Mouse (Mus musculus) skeletal muscle tissue, adult 2 months (tissue): ENCODE results near the gene Usp54.
"Not testable (repeated sequence)": the region's sequence is repeated elsewhere in the genome, so short reads cannot be mapped to it uniquely, and the experiment has no call there.

Experiments used
- DNase-seq: peaks from one replicate; pipeline ENCODE4 v3.0.0-alpha.2; 2012; ENCODE audit warnings: low read depth, low spot score

Gene Usp54

GRCm38 (mm10) chr14:20654690-20655421 is 14.0 kb upstream of the Usp54 start:
- DNase-seq: no peak

GRCm38 (mm10) chr14:20651722-20652256 is 10.9 kb upstream of the Usp54 start:
- DNase-seq: peak; percentile 94

- DNase-seq: peak; percentile 65
These were observed 10.1 kb upstream of the Usp54 start for GRCm38 (mm10) chr14:20651000-20651399.

GRCm38 (mm10) chr14:20646381-20646780 is 5.5 kb upstream of the Usp54 start:
- peak; percentile 69 for DNase-seq

GRCm38 (mm10) chr14:20645547-20645946 is 4.7 kb upstream of the Usp54 start:
- DNase-seq: no peak

GRCm38 (mm10) chr14:20641438-20641875 is 594 bp upstream of the Usp54 start:
- DNase-seq: no peak

GRCm38 (mm10) chr14:20639918-20640619 is 794 bp downstream of the Usp54 start:
- DNase-seq: no peak

- DNase-seq: no peak
These were observed 2.2 kb downstream of the Usp54 start for GRCm38 (mm10) chr14:20638702-20639101.

- DNase-seq: no peak
These were observed 2.9 kb downstream of the Usp54 start for GRCm38 (mm10) chr14:20637818-20638574.

- not testable (repeated sequence) for DNase-seq
These were observed 3.9 kb downstream of the Usp54 start for GRCm38 (mm10) chr14:20636968-20637367.

- DNase-seq: no peak
These were observed 5.3 kb downstream of the Usp54 start for GRCm38 (mm10) chr14:20635546-20635945.

- no peak for DNase-seq
These were observed 9.6 kb downstream of the Usp54 start for GRCm38 (mm10) chr14:20631253-20631652.

GRCm38 (mm10) chr14:20626971-20627370 is 13.9 kb downstream of the Usp54 start:
- DNase-seq: no peak

- DNase-seq: no peak
These were observed 14.4 kb downstream of the Usp54 start for GRCm38 (mm10) chr14:20626447-20626846.

- DNase-seq: no peak
These were observed 18.0 kb downstream of the Usp54 start for GRCm38 (mm10) chr14:20622907-20623306.

GRCm38 (mm10) chr14:20622412-20622811 is 18.5 kb downstream of the Usp54 start:
- DNase-seq: no peak

GRCm38 (mm10) chr14:20621903-20622302 is 19.0 kb downstream of the Usp54 start:
- DNase-seq: no peak

GRCm38 (mm10) chr14:20619131-20619530 is 21.7 kb downstream of the Usp54 start:
- no peak for DNase-seq

- DNase-seq: no peak
These were observed 22.7 kb downstream of the Usp54 start for GRCm38 (mm10) chr14:20618211-20618610.

GRCm38 (mm10) chr14:20616421-20616820 is 24.4 kb downstream of the Usp54 start:
- DNase-seq: no peak

- no peak for DNase-seq
These were observed 25.8 kb downstream of the Usp54 start for GRCm38 (mm10) chr14:20615075-20615474.

GRCm38 (mm10) chr14:20612820-20613219 is 28.0 kb downstream of the Usp54 start:
- DNase-seq: no peak
